Mouse (Mus musculus) ovary, postnatal 14 days (tissue): ENCODE measurements around the gene Gm21119.
"Not testable (repeated sequence)": the region's sequence is repeated elsewhere in the genome, so short reads cannot be mapped to it uniquely, and the experiment has no call there.

Experiments
- DNase-seq: peaks from one replicate; pipeline ENCODE4 v3.0.0; 2022; ENCODE audit warnings: low spot score

Gm21119 gene

GRCm38 (mm10) chr8:20614619-20615018, at the start of gene Gm21119:
Gene Gm21119 (plus strand): TSS chr8:20614919.
- not testable (repeated sequence) for DNase-seq

- DNase-seq = not testable (repeated sequence)
Observed at GRCm38 (mm10) chr8:20566753-20567152, 48.0 kb upstream of the Gm21119 start.

- DNase-seq = not testable (repeated sequence)
Observed at GRCm38 (mm10) chr8:20581081-20581480, 33.6 kb upstream of the Gm21119 start.

GRCm38 (mm10) chr8:20582772-20583171, 31.9 kb upstream of the Gm21119 start:
- DNase-seq = not testable (repeated sequence)

- DNase-seq = not testable (repeated sequence)
Observed at GRCm38 (mm10) chr8:20588268-20589177, 26.2 kb upstream of the Gm21119 start.

GRCm38 (mm10) chr8:20589178-20589539, 25.6 kb upstream of the Gm21119 start:
- DNase-seq = not testable (repeated sequence)

- peak; percentile 35 for DNase-seq
Observed at GRCm38 (mm10) chr8:20590117-20590997, 24.4 kb upstream of the Gm21119 start.

- not testable (repeated sequence) for DNase-seq
Observed at GRCm38 (mm10) chr8:20591002-20591401, 23.7 kb upstream of the Gm21119 start.

GRCm38 (mm10) chr8:20592732-20593272, 21.9 kb upstream of the Gm21119 start:
- DNase-seq = not testable (repeated sequence)

- DNase-seq = peak; percentile 49
Observed at GRCm38 (mm10) chr8:20593841-20594240, 20.9 kb upstream of the Gm21119 start.

- not testable (repeated sequence) for DNase-seq
Observed at GRCm38 (mm10) chr8:20596081-20596841, 18.5 kb upstream of the Gm21119 start.

- peak; percentile 41 for DNase-seq
Observed at GRCm38 (mm10) chr8:20596842-20597708, 17.6 kb upstream of the Gm21119 start.

- not testable (repeated sequence) for DNase-seq
Observed at GRCm38 (mm10) chr8:20598300-20599170, 16.2 kb upstream of the Gm21119 start.

GRCm38 (mm10) chr8:20599350-20599749, 15.4 kb upstream of the Gm21119 start:
- not testable (repeated sequence) for DNase-seq

GRCm38 (mm10) chr8:20610856-20611255, 3.9 kb upstream of the Gm21119 start:
- not testable (repeated sequence) for DNase-seq

GRCm38 (mm10) chr8:20612721-20613120, 2.0 kb upstream of the Gm21119 start:
- DNase-seq = not testable (repeated sequence)

- not testable (repeated sequence) for DNase-seq
Observed at GRCm38 (mm10) chr8:20630766-20631165, 16.0 kb downstream of the Gm21119 start.

- DNase-seq = not testable (repeated sequence)
Observed at GRCm38 (mm10) chr8:20637931-20638330, 23.2 kb downstream of the Gm21119 start.

- DNase-seq = not testable (repeated sequence)
Observed at GRCm38 (mm10) chr8:20643536-20643935, 28.8 kb downstream of the Gm21119 start.
